Mouse (Mus musculus): ENCODE measurements at regions not wholly inside any gene's neighbourhood (a gene's known extent, or its start where the extent isn't known, plus 50 kb on each side); places are given as distances from the start of the nearest gene placed in this dataset.

- peak; percentile 12 to 21 for DNase-seq
These were observed 312.5 kb downstream of the Gsdmc2 start for GRCm38 (mm10) chr15:63532337-63533055.

GRCm38 (mm10) chr15:63527318-63527717 lies 317.7 kb downstream of the Gsdmc2 start:
- DNase-seq, result no peak

GRCm38 (mm10) chr15:63526820-63527219 lies 318.2 kb downstream of the Gsdmc2 start:
- DNase-seq, result no peak

- DNase-seq, result no peak
These were observed 327.7 kb downstream of the Gsdmc2 start for GRCm38 (mm10) chr15:63517301-63517700.

GRCm38 (mm10) chr15:63500453-63500852 lies 344.5 kb downstream of the Gsdmc2 start:
- no peak for DNase-seq

GRCm38 (mm10) chr15:63498483-63498882 lies 346.5 kb downstream of the Gsdmc2 start:
- no peak for DNase-seq

GRCm38 (mm10) chr15:63497207-63497606 lies 347.8 kb downstream of the Gsdmc2 start:
- no peak for DNase-seq

- no peak for DNase-seq
These were observed 360.1 kb downstream of the Gsdmc2 start for GRCm38 (mm10) chr15:63484910-63485309.

GRCm38 (mm10) chr15:63484217-63484887 lies 360.6 kb downstream of the Gsdmc2 start:
- no peak for DNase-seq

GRCm38 (mm10) chr15:63479270-63479805 lies 365.6 kb downstream of the Gsdmc2 start:
- DNase-seq, result no peak

GRCm38 (mm10) chr15:63466916-63467315 lies 378.1 kb downstream of the Gsdmc2 start:
- DNase-seq, result no peak

GRCm38 (mm10) chr15:63452529-63452928 lies 392.4 kb downstream of the Gsdmc2 start:
- DNase-seq, result no peak

GRCm38 (mm10) chr15:63446288-63446687 lies 398.7 kb downstream of the Gsdmc2 start:
- no peak for DNase-seq

GRCm38 (mm10) chr15:63445016-63445415 lies 400.0 kb downstream of the Gsdmc2 start:
- DNase-seq, result no peak

- no peak for DNase-seq
These were observed 402.7 kb downstream of the Gsdmc2 start for GRCm38 (mm10) chr15:63442146-63442780.

GRCm38 (mm10) chr15:63412649-63413048 lies 432.3 kb downstream of the Gsdmc2 start:
- DNase-seq, result no peak

GRCm38 (mm10) chr15:63411771-63412118 lies 433.2 kb downstream of the Gsdmc2 start:
- no peak for DNase-seq

GRCm38 (mm10) chr15:63410994-63411770 lies 433.8 kb downstream of the Gsdmc2 start:
- DNase-seq, result no peak

GRCm38 (mm10) chr15:63400445-63400844 lies 444.5 kb downstream of the Gsdmc2 start:
- no peak for DNase-seq

GRCm38 (mm10) chr15:63400011-63400410 lies 445.0 kb downstream of the Gsdmc2 start:
- DNase-seq, result no peak

- DNase-seq, result no peak
These were observed 447.5 kb downstream of the Gsdmc2 start for GRCm38 (mm10) chr15:63397485-63397884.

GRCm38 (mm10) chr15:63377258-63377657 lies 467.7 kb downstream of the Gsdmc2 start:
- DNase-seq, result no peak

All from cerebellum, postnatal 25 days (tissue).